Mouse (Mus musculus) neural tube, embryonic 14.5 days (tissue): ENCODE results near the gene Fbrs. TPM values are rescaled to one million over a fixed set of nuclear protein-coding genes. Genes with fewer than 3 reads are reported as not detected.

ENCODE experiments used
- microRNA-seq: library from miRNA; unstranded; fragments of <30 nt; microRNA quantifications from one replicate; pipeline ENCODE4, GENCODE M21; 2016
- polyA plus RNA-seq: library from polyadenylated mRNA; unstranded; fragments of >200 nt; fragmentation: Nextera tagmentation; extraction: Ambion mirVana; gene quantifications from 2 replicates; pipeline ENCODE4 v1.2.1, GENCODE M21; 2014

Gene Fbrs
- polyA plus RNA-seq, 1 experiment from 2014 or later: 15.5 TPM

Small RNAs within 50 kb of the gene (microRNA-seq; reads per million reads assigned to microRNA genes)
- gene Gm47278 (not detected), gene Mir7060 (not detected)

Other genes starting within 250 kb of the Fbrs start
- 21.5 and 24.0 TPM in 2 replicates for gene Zfp553, start 246.1 kb upstream of the Fbrs start, polyA plus RNA-seq
- gene Sept1, start 246.1 kb upstream of the Fbrs start, polyA plus RNA-seq: 7.2 and 9.1 TPM in 2 replicates
- gene Zfp771, start 234.9 kb upstream of the Fbrs start, polyA plus RNA-seq: 68.1 and 68.8 TPM in 2 replicates
- 109 and 138 TPM in 2 replicates for gene Dctpp1, start 218.5 kb upstream of the Fbrs start, polyA plus RNA-seq
- 77.7 and 78.9 TPM in 2 replicates for gene Sephs2, start 205.1 kb upstream of the Fbrs start, polyA plus RNA-seq
- gene Itgal, start 182.9 kb upstream of the Fbrs start, polyA plus RNA-seq: 0.09 and 0.17 TPM in 2 replicates
- gene Zfp768, start 133.6 kb upstream of the Fbrs start, polyA plus RNA-seq: 3.3 and 6.0 TPM in 2 replicates
- 8.4 and 9.1 TPM in 2 replicates for gene Zfp747, start 103.1 kb upstream of the Fbrs start, polyA plus RNA-seq
- gene 9130019O22Rik, start 92.0 kb upstream of the Fbrs start, polyA plus RNA-seq: 5.6 and 6.7 TPM in 2 replicates
- gene E430018J23Rik, start 85.6 kb upstream of the Fbrs start, polyA plus RNA-seq: 6.0 and 7.8 TPM in 2 replicates
- 5.5 and 5.7 TPM in 2 replicates for gene Zfp764, start 72.4 kb upstream of the Fbrs start, polyA plus RNA-seq
- 35.7 and 37.2 TPM in 2 replicates for gene Zfp688, start 57.1 kb upstream of the Fbrs start, polyA plus RNA-seq
- gene Zfp689, start 30.0 kb upstream of the Fbrs start, polyA plus RNA-seq: 16.1 and 18.2 TPM in 2 replicates
- 35.8 and 38.8 TPM in 2 replicates for gene Prr14, start 19.6 kb upstream of the Fbrs start, polyA plus RNA-seq
- 53.0 and 66.7 TPM in 2 replicates for gene Srcap, start 32.8 kb downstream of the Fbrs start, polyA plus RNA-seq
- gene Gm42715, start 40.4 kb downstream of the Fbrs start, polyA plus RNA-seq: 18.3 and 19.7 TPM in 2 replicates
- 7.2 TPM in 2 replicates for gene Tmem265, start 82.2 kb downstream of the Fbrs start, polyA plus RNA-seq
- 62.1 and 69.6 TPM in 2 replicates for gene Phkg2, start 94.1 kb downstream of the Fbrs start, polyA plus RNA-seq
- gene Ccdc189, start 109.4 kb downstream of the Fbrs start, polyA plus RNA-seq: 7.8 and 10.6 TPM in 2 replicates
- 31.2 and 39.6 TPM in 2 replicates for gene Rnf40, start 109.6 kb downstream of the Fbrs start, polyA plus RNA-seq
- 20.4 and 25.3 TPM in 2 replicates for gene Zfp629, start 136.6 kb downstream of the Fbrs start, polyA plus RNA-seq
- gene Bcl7c, start 229.7 kb downstream of the Fbrs start, polyA plus RNA-seq: 36.0 and 45.7 TPM in 2 replicates
- gene Ctf1, start 233.5 kb downstream of the Fbrs start, polyA plus RNA-seq: 2.7 and 3.6 TPM in 2 replicates